Mouse (Mus musculus) spleen, adult 10 weeks (tissue): ENCODE data around the gene 1700016H13Rik. TPM values are rescaled to one million over a fixed set of nuclear protein-coding genes. Genes with fewer than 3 reads are reported as not detected.

Experiments
- polyA plus RNA-seq: library from polyadenylated mRNA; stranded (reverse); fragments of 350-450 nt; fragmentation: Illumina TruSeq; extraction: RNeasy Lipid Tissue Mini Kit (QIAGEN cat#74804); gene quantifications from one replicate; pipeline ENCODE4 v1.2.3, GENCODE M21; 2015; ENCODE audit warnings: low replicate concordance; ENCODE audit not compliant: insufficient read depth

1700016H13Rik gene
- not detected for polyA plus RNA-seq

DNA sequence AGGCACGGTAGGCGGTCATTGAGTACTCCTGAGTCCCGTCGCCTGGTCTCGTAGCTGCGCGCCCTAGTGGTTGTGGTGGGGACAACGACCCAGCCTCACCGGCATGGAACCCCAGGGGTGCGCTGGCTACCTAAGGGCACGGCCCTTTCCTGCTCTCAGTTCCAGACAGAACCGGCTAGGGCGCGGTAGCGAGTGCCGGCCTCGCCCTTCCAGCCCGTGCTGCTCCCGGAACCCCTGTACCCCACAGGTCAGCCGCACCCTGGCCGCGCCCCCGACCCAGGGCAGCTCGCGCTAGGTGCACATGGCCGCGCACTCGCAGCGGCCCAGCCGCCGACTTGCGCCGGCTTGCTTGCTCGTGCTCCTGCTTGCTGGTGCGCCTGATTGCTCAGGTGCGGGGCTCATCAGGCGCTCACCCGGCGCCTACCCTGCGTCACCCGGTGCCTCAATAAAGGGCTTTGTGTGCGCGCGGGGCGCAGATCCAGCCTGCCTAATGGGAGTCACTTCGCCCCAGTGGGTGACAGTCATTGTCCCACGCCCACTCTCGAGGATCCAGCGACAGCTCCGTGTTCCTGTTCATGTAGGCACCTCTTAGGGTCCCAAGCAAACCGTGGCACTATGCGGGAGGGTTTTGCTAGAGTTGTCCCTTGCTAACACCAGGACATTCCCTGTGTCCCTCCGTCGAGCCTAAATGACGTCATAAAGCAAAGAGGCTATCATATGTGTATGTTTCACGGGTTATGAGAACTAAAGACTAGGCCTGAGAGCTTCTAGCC lies at the start of gene 1700016H13Rik:
1700016H13Rik (minus strand) TSS at position 665 of the 773 bp plus-strand sequence.

DNA sequence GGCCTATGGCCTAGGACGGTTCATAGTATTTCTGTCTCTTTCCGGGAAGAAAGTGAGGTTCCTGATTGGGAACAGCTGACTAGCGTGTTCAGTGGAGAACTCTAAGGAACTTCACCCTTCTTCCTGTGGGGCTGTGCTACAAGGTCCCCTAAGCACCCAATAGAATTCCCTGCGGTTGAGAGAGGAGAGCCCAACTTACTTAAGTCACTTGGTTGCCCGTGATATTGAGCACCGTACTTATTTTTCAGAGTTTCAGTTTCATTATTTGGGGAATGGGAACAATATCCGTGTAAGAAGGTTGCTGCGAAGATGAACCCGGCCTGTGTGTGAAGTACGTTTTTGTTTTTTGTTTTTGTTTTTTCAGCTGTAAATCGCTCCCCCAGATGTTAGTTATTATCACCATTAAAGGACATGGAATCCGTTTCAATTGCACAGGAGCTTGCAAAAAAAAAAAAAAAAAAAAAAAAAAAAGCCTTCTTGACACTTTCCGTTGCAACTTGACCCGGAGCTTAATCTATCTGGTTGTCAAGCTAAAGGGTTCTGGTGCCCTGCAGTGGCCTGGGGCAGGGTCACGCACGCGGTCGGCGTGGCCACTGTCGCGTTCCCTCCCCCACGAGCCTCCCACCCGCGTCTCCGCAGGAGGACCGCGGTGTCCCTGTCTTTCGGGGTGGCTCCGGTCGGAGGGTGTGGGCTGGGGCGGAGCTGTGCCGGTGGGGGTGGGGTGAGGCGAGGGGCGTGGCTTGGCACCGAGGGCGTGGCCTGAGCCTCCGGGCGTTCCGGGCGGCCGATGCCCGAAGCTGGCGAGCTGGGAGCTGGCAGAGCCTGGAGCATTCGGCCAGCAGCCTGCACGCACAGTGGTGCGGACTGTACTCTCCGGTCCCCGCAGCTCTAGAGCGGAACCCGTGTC lies 36.1 kb upstream of the 1700016H13Rik start, which contains the start of gene Aff1:
Aff1 (plus strand) TSS at position 751 of the 907 bp plus-strand sequence.

DNA sequence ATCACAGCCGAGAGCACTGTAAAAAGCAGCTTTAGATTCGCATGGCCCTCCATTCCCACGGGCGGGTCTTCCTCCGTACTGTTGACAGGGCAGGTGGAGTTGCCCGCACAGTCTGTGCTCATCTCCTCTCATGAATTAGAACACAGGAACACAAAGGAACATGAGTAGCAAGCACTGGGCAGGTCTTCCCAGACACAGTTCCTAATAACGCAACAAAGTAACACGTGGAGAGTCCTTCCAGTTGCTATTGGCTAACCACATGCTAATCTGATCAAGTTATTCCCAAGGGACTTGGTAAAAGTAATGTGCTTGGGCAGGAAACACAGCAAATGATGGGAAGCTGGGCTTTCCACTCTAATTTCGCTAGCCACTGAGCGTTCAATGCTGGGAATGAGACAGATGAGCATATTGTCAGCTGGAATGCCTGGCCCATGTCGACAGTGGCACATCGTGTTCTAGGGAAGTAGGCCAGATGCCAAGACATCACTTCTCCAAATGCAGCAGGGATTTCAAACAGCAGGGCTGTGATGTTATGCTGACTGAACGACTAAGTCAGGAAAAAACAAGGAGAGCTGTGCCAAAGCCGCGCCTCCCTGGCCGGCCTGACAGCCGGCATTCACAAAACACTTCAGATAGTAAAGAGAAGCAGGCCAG lies 26.6 kb downstream of the 1700016H13Rik start, which contains the start of gene Slc10a6:
Slc10a6 (minus strand) TSS at position 293 of the 654 bp plus-strand sequence.

Other genes starting within 250 kb of the 1700016H13Rik start
- 3.3 TPM for gene Ptpn13, start 230.8 kb downstream of the 1700016H13Rik start, polyA plus RNA-seq
- gene Slc10a6, start 26.6 kb downstream of the 1700016H13Rik start, polyA plus RNA-seq = 1.9 TPM
- 40.6 TPM for gene Aff1, start 36.4 kb upstream of the 1700016H13Rik start, polyA plus RNA-seq